Mouse (Mus musculus) thymus, adult 2 months (tissue): ENCODE measurements around the gene Ly6g5c. TPM values are rescaled to one million over a fixed set of nuclear protein-coding genes. Genes with fewer than 3 reads are reported as not detected.

Experiments used
- DNase-seq: peaks from one replicate; pipeline ENCODE4 v3.0.0; 2021
- H3K27ac ChIP-seq: fragments of 200-500 bp; 2 replicates; pipeline ENCODE4 v1.5.1; 2012; ENCODE audit warnings: low read length, control low read depth; ENCODE audit not compliant: control insufficient read depth, insufficient read depth
- H3K27me3 ChIP-seq: fragments of 200-500 bp; 2 replicates; pipeline ENCODE4 v1.6.1; 2012; ENCODE audit warnings: mild to moderate bottlenecking, low read length, moderate library complexity, mixed read lengths; ENCODE audit not compliant: control insufficient read depth, insufficient read depth
- H3K36me3 ChIP-seq: fragments of 200-500 bp; 2 replicates; pipeline ENCODE4 v1.6.1; 2012; ENCODE audit warnings: mild to moderate bottlenecking, low read length, moderate library complexity; ENCODE audit not compliant: control insufficient read depth, insufficient read depth
- H3K4me1 ChIP-seq: fragments of 200-500 bp; replicated peaks from 2 replicates; pipeline ENCODE4 v1.6.1; 2012; ENCODE audit warnings: low read length; ENCODE audit not compliant: control insufficient read depth, insufficient read depth
- H3K4me3 ChIP-seq: fragments of 200-500 bp; 2 replicates; pipeline ENCODE4 v1.5.1; 2012; ENCODE audit warnings: mild to moderate bottlenecking, low read length, control low read depth, moderate library complexity; ENCODE audit not compliant: control insufficient read depth, insufficient read depth
- CTCF ChIP-seq: fragments of 200-500 bp; IDR thresholded peaks from 2 replicates; pipeline ENCODE4 v1.5.1; 2012; ENCODE audit warnings: mild to moderate bottlenecking, control low read depth, low read length, moderate library complexity, borderline replicate concordance; ENCODE audit not compliant: control insufficient read depth, poor library complexity, insufficient read depth; ENCODE audit errors: extremely low read depth
- POLR2A ChIP-seq: fragments of 200-500 bp; IDR thresholded peaks from 2 replicates; pipeline ENCODE4 v1.6.1; 2012; ENCODE audit warnings: mild to moderate bottlenecking, low read length, control low read depth, moderate library complexity; ENCODE audit not compliant: control insufficient read depth, poor library complexity, insufficient read depth; ENCODE audit errors: extremely low read depth
- WGBS: fragments of 180-500 bp; shearing (Covaris S2); methylation state at CpG from one replicate; pipeline ENCODE4 v1.1.7; 2018; 5-methylcytosine and 5-hydroxymethylcytosine counted together
- polyA plus RNA-seq: library from polyadenylated mRNA; depleted of rRNA; stranded (reverse); fragments of >200 nt; gene quantifications from 2 replicates; pipeline ENCODE4 v1.2.3, GENCODE M21; 2012

Gene Ly6g5c
- polyA plus RNA-seq, 1 experiment, result 0.27 TPM

DNA sequence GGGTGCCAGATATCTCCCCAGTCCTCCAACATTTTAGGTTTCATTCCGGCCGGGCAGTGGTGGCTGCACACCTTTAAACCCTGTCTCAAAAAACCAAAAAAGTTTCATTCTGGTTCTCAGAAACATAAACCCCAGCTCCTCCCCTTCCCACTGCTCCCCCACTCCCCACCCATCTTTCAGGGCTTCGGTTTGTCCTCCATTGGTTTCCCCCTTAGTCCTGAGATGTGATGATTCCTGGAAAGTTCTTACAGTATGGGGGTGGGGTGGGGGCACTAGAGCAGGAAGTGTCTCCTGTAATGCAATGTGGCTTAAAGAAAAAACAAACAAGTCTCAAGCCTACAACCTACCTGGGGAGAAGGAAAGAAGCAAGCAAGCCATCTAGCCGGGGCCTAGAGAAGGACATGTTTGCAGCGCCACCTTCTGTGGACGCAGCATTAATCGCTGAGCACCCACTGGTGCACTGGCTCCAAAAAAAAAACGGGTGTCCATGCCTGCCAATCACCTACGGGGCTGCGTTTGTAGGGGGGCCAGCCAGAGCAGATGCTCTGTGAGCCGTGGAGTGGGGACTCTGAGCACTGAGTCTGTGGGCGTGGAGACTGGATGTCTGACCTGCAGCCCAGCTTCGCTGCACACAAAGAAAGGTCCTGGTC is 2.2 kb upstream of the Ly6g5c start:
- Histone ChIP-seq H3K36me3 (peaks cover 19% of the 10 kb centered on the region), H3K27me3 (no peaks in the 10 kb centered on the region), H3K4me3 (no peak overlapping the region), H3K27ac (no peak overlapping the region), H3K4me1 (peaks cover 2% of the 10 kb centered on the region; the same call in 1 of the 2 replicates)
- TF ChIP-seq CTCF (0 out of 2 replicates have a peak, but pooled peaks have one; percentile 12), POLR2A (no peak)
- peak; percentile 30 for DNase-seq
- WGBS, result 24% methylated on average over 13 of the region's 13 CpGs

DNA sequence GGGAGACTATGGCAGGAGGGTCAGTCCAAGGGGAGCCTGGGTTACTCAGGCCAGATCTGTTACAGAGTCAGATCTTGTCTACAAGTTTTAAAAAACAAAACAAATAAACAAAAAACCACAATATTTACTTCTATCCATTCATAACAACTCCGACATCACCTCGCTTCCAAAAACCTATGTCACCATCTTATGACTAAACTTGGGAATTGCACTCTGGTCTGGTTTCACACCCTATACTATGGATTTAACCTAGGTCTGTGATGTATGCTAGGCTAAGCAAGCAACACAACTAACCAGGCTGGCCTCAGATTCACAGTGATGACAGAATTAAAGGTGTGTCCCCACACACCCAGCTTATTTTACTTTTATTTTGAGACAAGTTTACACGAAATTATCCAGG is 1.6 kb upstream of the Ly6g5c start:
- peaks cover 2% of the 10 kb centered on the region; the same call in 1 of the 2 replicates for H3K4me1 ChIP-seq
- no peak overlapping the region for H3K4me3 ChIP-seq
- H3K27me3 ChIP-seq, result no peaks in the 10 kb centered on the region
- WGBS, result 90% methylated on average over 3 of the region's 3 CpGs
- TF ChIP-seq POLR2A, result no peak
- no peak for TF ChIP-seq CTCF
- no peak for DNase-seq
- peaks cover 12% of the 10 kb centered on the region; the same call in 1 of the 2 replicates for H3K36me3 ChIP-seq
- no peak overlapping the region for H3K27ac ChIP-seq

DNA sequence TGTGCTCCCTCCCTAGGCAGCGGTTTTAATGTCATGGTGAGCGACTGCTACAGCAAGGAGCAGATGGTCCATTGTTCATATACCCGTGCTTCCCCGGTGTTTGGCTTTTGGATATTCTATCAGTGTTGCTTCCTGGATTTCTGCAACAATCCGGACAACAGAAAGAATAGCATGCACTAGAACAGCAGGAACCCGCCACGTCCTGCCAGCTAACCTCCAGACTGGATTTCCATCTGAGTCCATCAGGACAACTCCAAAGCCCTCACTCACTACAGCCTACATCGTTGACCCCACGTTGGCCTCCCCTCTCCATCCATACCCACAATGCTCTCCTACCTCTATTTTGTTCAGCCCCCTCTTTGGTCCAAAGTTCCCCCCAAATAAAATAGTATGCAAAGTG is 3.7 kb downstream of the Ly6g5c start:
- no peak for DNase-seq
- Histone ChIP-seq H3K36me3 (peaks cover 11% of the 10 kb centered on the region; the same call in 1 of the 2 replicates), H3K27ac (no peak overlapping the region), H3K4me3 (no peak overlapping the region), H3K4me1 (peaks cover 22% of the 10 kb centered on the region), H3K27me3 (no peaks in the 10 kb centered on the region)
- WGBS, result 94% methylated on average over 9 of the region's 9 CpGs
- TF ChIP-seq POLR2A, result no peak
- TF ChIP-seq CTCF, result no peak

DNA sequence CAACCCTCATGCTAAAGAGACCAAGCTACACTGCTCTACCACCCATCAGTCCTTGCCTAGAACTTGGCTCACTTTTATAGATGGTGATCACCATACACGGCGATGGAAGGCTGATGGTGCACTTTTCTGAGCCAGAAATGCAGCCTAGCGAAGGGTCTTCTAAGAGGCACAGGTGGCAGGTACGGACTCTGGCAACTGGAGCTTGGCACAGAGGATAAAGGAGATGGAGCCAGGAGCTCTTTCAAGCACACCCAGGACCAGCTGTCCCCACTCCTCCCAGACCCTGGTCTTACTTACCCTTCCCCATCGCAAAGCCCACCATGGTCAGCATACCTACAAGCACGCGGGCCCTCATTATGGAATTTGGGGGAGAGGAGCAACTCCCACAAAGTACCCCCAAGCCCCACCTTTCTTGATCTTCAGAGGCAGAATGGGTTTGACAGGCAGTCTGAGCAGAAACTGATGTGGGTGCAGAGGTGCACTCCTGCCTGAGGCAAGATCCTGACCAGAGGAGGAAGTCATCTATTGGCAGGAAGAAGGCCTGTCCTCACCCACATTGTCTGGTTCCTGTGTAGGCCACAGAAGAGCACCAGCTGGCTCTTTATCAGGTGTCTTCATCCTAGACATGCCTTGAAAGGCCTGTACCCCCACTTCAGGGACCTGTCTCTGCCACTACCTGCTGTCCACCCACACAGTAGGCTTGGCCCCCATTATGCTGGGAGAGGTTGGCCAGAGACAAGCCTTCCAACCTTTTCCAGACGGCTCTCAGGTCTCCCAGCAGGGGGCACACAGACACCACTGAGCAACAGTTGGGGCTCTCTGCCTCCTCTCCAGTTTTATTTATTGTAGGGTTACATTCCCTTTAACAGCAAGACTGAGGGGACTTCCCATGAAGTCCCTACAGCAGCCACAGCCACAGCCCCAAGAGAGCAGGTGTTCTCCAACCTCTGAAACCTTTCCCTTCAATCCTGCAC is 7.3 kb downstream of the Ly6g5c start, which contains the start of gene Ly6g5b:
TSS of gene Ly6g5b (minus strand) at position 383 of the 974 bp plus-strand sequence.
- H3K27ac ChIP-seq, result no peak within 1 kb of the TSS
- peak; percentile 67; the same call in 1 of the 2 replicates for TF ChIP-seq CTCF
- no peak for TF ChIP-seq POLR2A
- H3K4me3 ChIP-seq, result no peak within 1 kb of the TSS
- peak; percentile 63 for DNase-seq
- WGBS, result 70% methylated on average over 8 of the region's 8 CpGs
- H3K36me3 ChIP-seq, result peaks cover 30% of the 10 kb centered on the region
- no peaks in the 10 kb centered on the region for H3K27me3 ChIP-seq
- peaks cover 24% of the 10 kb centered on the region for H3K4me1 ChIP-seq

DNA sequence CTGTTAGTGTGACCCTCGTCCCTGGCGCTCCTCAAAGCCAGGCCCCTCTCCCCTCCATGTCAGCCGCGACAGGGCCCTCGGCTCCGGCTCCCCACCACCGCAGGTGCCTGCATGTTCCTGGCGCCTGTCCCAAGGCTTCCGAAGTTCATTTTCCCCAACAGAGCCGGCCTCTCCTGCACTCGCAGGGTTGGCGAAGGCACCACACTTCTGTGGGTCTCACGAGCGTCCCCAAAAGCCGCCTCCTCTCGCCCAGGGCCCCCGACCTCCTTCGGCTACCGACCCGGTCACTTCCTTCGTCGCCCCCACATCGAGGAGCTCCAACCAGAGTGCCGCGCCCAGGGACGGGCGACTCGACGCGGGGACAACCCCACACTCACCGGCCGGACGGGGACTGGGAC is 12.7 kb downstream of the Ly6g5c start:
- no peak for DNase-seq
- peak overlapping the region; percentile 86 for H3K4me3 ChIP-seq
- peaks cover 30% of the 10 kb centered on the region for H3K36me3 ChIP-seq
- 0 out of 2 replicates have a peak, but pooled peaks have one; percentile 3 for TF ChIP-seq POLR2A
- no peak for TF ChIP-seq CTCF
- H3K27me3 ChIP-seq, result no peaks in the 10 kb centered on the region
- H3K4me1 ChIP-seq, result peaks cover 16% of the 10 kb centered on the region
- WGBS, result under 1% methylated on average over 33 of the region's 33 CpGs
- H3K27ac ChIP-seq, result no peak overlapping the region

DNA sequence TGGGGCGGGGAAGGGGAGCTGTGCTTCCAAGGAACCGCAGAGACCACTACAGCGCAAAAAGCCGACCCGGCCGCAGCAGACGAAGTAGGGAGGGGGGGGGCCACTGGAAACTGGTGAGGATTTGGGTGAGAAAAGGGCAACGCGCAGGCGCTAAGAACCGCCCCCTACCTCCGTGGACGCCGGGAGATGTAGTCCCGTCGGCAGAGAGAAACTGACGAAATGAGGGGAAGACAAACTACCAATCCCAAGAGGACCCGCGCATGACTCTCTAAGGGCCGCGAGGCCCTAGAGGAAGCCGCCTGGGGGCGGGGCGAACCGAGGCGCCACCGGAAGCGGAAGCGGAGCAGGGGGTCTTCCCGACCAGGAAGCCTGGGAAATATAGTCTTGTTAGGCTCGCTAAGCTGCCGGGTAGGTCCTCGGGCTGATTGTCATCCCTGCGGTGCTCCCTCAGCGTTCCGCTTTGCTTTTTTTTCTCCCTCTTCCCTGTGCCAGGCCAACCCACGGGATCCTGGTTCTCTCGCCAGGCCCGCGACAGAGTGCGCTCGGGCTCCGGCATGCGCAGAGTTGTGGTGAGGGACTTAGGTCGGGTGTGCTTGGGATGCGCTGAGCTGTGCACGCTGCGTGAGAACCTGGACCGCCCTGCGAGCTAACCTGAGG is 13.2 kb downstream of the Ly6g5c start, which contains the start of gene Gpank1:
TSS of gene Gpank1 (plus strand) at position 313 of the 657 bp plus-strand sequence.
- Histone ChIP-seq H3K4me1 (peaks cover 13% of the 10 kb centered on the region), H3K27me3 (no peaks in the 10 kb centered on the region), H3K36me3 (peaks cover 24% of the 10 kb centered on the region), H3K4me3 (peak within 1 kb of the TSS; percentile 86), H3K27ac (peak within 1 kb of the TSS; percentile 31)
- DNase-seq, result peak; percentile 98
- WGBS, result under 1% methylated on average over 50 of the region's 50 CpGs
- TF ChIP-seq POLR2A (peak; percentile 48; the same call in 1 of the 2 replicates), CTCF (no peak)
